Mouse (Mus musculus) stomach, postnatal 0 days (tissue): ENCODE measurements at regions not wholly inside any gene's neighbourhood (a gene's known extent, or its start where the extent isn't known, plus 50 kb on each side); places are given as distances from the start of the nearest gene placed in this dataset.

Experiments used
- CTCF ChIP-seq: IDR thresholded peaks from 2 replicates; pipeline ENCODE4 v1.5.1; 2016; ENCODE audit warnings: antibody characterized with exemption, low read depth, mild to moderate bottlenecking, moderate library complexity
- EP300 ChIP-seq: optimal IDR thresholded peaks from 2 replicates; pipeline ENCODE3; 2016; ENCODE audit warnings: antibody characterized with exemption

GRCm38 (mm10) chr12:54566532-54567425 is 89.6 kb downstream of the Sptssa start:
- TF ChIP-seq CTCF (no peak), EP300 (no peak)
